Mouse (Mus musculus) forebrain, embryonic 16.5 days (tissue): ENCODE data around the gene Slc44a5. TPM values are rescaled to one million over a fixed set of nuclear protein-coding genes. Genes with fewer than 3 reads are reported as not detected.

Source experiments
- ATAC-seq: fragments of 200-750 bp; cut with Nextera tagmentation; 2 replicates; pipeline ENCODE4 v1.8.0; 2017; ENCODE audit warnings: mild to moderate bottlenecking, moderate library complexity
- H3K27ac ChIP-seq: fragments of 300-500 bp; sonication (generic); 2 replicates; pipeline ENCODE4 v1.5.1; 2014; ENCODE audit warnings: low read length, control low read depth
- H3K27me3 ChIP-seq: fragments of 300-500 bp; sonication (generic); replicated peaks from 2 replicates; pipeline ENCODE4 v1.6.1; 2014; ENCODE audit warnings: low read length; ENCODE audit not compliant: control insufficient read depth, insufficient read depth
- H3K36me3 ChIP-seq: fragments of 300-500 bp; sonication (generic); 2 replicates; pipeline ENCODE4 v1.6.1; 2014; ENCODE audit not compliant: control insufficient read depth, insufficient read depth
- H3K4me1 ChIP-seq: fragments of 300-500 bp; sonication (generic); replicated peaks from 2 replicates; pipeline ENCODE4 v1.6.1; 2014; ENCODE audit warnings: low read length; ENCODE audit not compliant: control insufficient read depth, insufficient read depth
- H3K4me2 ChIP-seq: fragments of 300-500 bp; sonication (generic); 2 replicates; pipeline ENCODE4 v1.6.1; 2014; ENCODE audit warnings: mild to moderate bottlenecking, low read length, control low read depth
- H3K4me3 ChIP-seq: fragments of 300-500 bp; sonication (generic); replicated peaks from 2 replicates; pipeline ENCODE4 v1.5.1; 2014; ENCODE audit warnings: mild to moderate bottlenecking, low read length, control low read depth
- H3K9ac ChIP-seq: fragments of 300-500 bp; sonication (generic); replicated peaks from 2 replicates; pipeline ENCODE4 v1.6.1; 2014; ENCODE audit warnings: low read depth, low read length, control low read depth
- H3K9me3 ChIP-seq: fragments of 300-500 bp; sonication (generic); 2 replicates; pipeline ENCODE4 v1.6.1; 2016; ENCODE audit warnings: low read length; ENCODE audit not compliant: control insufficient read depth
- WGBS: fragments of 180-500 bp; shearing (Covaris S2); extraction: QIAGEN DNeasy Blood & Tissue Kit; methylation state at CpG from one replicate; pipeline ENCODE4 v1.1.7; 2014; 5-methylcytosine and 5-hydroxymethylcytosine counted together
- polyA plus RNA-seq: library from polyadenylated mRNA; unstranded; fragments of >200 nt; fragmentation: Nextera tagmentation; extraction: Ambion mirVana; gene quantifications from 2 replicates; pipeline ENCODE4 v1.2.1, GENCODE M21; 2015

Slc44a5 gene
- polyA plus RNA-seq, 1 experiment from 2014 or later, result 9.1 TPM

DNA sequence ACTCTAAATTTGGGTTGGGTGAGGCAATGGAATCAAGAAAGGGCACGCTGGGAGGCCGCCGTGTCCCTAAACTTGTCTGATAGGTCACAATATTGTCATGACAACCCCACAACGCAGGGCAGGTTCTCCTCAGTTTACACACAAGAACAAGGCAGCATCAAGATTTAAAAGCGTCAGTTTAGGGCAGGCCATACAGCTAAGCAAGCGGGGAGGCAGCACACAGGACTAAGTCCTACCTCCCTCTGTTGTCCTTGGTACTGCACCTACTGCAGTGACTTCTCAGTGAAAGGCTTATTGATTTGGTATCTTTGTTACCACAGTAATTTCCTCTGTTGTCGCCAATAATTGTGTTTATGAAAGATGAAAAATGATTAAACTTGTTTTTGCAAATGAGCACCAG lies 109.7 kb downstream of the Slc44a5 start:
- ATAC-seq, result no peak

DNA sequence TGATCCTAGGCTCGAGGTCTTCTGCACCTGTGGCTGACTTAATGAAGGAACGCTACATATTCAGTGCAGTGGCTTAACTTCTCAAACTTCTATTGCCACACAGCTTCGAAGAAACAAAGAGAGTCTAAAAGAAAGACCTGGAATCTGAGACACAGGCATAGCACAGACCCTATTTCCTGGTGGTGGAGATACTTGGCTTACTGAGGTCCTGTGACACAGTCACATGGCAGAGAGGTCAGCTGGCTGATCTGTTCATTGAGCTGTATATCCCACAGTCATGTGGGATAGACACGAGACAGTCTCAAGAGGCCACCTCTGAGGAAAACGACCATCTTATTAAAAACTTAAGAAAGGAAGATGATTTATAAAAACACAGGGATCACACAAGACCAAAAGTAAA lies 116.8 kb downstream of the Slc44a5 start:
- Histone ChIP-seq H3K36me3 (no peaks in the 10 kb centered on the region), H3K27ac (no peak overlapping the region), H3K9me3 (no peaks in the 10 kb centered on the region), H3K4me2 (no peak overlapping the region), H3K4me1 (peaks cover 6% of the 10 kb centered on the region; the same call in 1 of the 2 replicates), H3K9ac (no peak overlapping the region), H3K4me3 (no peak overlapping the region), H3K27me3 (no peaks in the 10 kb centered on the region)
- 80% methylated on average over 5 of the region's 5 CpGs for WGBS
- no peak for ATAC-seq

More for the DNA sequence above, 109.7 kb downstream of the Slc44a5 start:
- Histone ChIP-seq H3K36me3 (no peaks in the 10 kb centered on the region), H3K27ac (no peak overlapping the region), H3K4me2 (no peak overlapping the region), H3K4me3 (no peak overlapping the region), H3K9me3 (no peaks in the 10 kb centered on the region), H3K4me1 (peaks cover 12% of the 10 kb centered on the region), H3K9ac (no peak overlapping the region), H3K27me3 (no peaks in the 10 kb centered on the region)
- WGBS, result 55% methylated on average over 7 of the region's 7 CpGs

DNA sequence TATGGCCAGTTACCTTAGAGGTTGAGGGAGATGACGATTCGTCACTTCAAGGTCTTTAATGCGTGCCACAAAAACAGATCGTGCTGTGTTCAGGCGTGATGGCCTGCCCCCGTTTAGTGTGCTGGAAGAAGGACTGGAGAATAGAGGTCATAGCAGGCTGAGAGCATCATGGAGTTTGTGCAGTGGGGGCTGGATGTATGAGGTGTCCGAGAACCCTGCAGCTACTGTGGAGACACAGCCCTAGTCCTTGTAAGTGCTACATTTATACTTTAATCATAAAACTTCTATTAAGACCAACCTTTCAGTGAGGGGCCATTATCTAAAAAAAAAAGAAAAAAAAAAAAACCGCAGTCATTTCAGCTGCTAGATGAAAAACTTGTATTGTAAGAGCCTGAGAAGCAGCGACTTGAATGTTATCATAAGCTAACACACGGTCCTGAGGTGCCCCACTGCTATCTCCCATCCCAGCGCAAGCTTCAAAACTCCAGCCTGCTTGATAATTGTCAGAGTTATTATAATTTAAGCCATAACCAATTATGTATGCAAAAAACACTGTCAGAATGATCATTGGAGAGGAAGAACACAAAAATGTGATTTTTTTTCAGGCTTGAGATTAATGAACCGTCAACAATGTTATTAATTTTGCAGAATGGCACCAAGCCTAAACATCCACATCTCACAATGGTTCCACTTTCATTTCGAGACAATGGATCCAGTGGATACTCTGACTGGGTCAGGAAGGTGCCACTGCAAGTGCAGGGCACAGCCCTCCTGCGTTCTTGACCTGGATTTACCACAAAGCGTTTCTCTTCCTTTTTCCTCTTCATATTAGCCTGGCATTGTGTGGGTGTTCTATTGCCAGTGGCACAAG lies 118.5 kb downstream of the Slc44a5 start:
- Histone ChIP-seq H3K27ac (no peak overlapping the region), H3K4me3 (no peak overlapping the region), H3K9ac (no peak overlapping the region), H3K4me1 (peaks cover 6% of the 10 kb centered on the region; the same call in 1 of the 2 replicates), H3K27me3 (no peaks in the 10 kb centered on the region), H3K9me3 (no peaks in the 10 kb centered on the region), H3K4me2 (no peak overlapping the region), H3K36me3 (no peaks in the 10 kb centered on the region)
- 75% methylated on average over 15 of the region's 15 CpGs for WGBS
- no peak for ATAC-seq

DNA sequence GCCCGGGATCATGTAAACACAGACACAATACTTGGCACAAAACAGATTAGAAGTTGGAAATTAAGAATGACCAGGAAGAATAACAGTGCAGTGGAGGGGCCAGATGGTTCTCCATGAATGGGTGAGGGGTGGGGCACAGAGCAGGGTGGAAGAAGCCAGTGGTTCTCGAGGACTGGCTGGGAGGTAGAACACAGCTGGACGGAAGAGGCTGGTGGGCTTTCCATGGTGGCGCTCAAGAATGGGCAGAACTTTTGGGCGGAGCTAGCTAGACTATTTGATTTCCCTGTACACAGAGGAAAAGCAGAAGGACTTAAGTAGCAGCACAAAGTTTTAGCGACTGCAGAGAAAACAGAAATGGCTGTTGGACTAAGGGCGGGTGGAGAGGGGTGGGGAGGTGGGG lies 119.2 kb downstream of the Slc44a5 start:
- Histone ChIP-seq H3K4me2 (no peak overlapping the region), H3K9ac (no peak overlapping the region), H3K27me3 (no peaks in the 10 kb centered on the region), H3K4me1 (peaks cover 6% of the 10 kb centered on the region; the same call in 1 of the 2 replicates), H3K9me3 (no peaks in the 10 kb centered on the region), H3K27ac (no peak overlapping the region), H3K4me3 (no peak overlapping the region), H3K36me3 (no peaks in the 10 kb centered on the region)
- 42% methylated on average over 7 of the region's 7 CpGs for WGBS
- no peak for ATAC-seq

DNA sequence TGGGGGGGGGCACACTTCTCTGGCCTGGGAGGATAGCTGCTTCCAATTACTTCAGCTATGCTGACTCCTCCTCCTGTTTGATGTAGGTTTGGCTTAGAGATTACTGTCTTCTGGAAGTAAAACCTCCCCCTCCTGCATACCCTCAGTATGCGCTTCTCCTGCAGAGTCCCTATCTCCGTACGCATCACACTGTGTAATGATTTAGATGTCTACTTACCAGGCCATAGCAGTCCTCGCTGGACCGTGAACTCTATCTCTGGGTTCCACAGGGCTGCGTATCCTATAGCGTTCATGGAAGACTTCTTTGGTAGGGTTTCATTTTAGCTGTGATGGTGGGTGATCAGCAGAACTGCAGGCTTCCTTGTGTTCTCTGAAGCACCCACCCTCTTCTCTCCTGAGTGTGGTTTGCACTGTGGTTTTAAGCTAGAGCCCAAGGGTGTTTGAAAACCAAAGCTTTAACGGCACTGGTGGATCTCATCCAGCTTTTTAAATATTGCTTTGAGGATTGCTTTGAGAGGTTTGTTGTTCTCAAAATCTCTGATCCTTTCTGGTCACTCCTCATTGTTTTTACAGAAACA lies 120.6 kb downstream of the Slc44a5 start:
- no peak overlapping the region for H3K27ac ChIP-seq
- H3K4me2 ChIP-seq, result no peak overlapping the region
- 72% methylated on average over 8 of the region's 8 CpGs for WGBS
- H3K4me1 ChIP-seq, result peaks cover 6% of the 10 kb centered on the region; the same call in 1 of the 2 replicates
- no peak overlapping the region for H3K4me3 ChIP-seq
- H3K9ac ChIP-seq, result no peak overlapping the region
- no peaks in the 10 kb centered on the region for H3K27me3 ChIP-seq
- H3K36me3 ChIP-seq, result no peaks in the 10 kb centered on the region
- H3K9me3 ChIP-seq, result no peaks in the 10 kb centered on the region
- no peak for ATAC-seq

DNA sequence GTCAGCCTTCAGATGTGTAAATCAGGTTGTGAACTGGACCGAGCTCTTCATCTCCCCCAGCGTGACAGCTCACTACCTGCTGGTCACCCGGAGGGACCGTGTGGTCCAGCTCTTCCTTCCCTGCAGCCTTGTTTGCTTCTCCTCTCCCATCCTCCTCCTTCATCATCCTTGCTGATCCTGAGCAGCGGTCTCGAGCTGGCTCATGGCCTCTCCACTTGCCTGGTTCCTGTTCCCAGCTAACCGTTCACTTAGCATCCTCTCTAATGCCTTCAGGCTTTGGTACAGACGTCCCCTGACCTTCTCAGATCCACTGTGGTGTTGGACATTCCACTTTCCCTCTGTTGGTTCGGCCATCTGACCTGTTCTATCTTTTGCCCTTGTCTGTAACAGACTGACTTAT lies 128.4 kb downstream of the Slc44a5 start:
- WGBS, result 86% methylated on average over 9 of the region's 9 CpGs

DNA sequence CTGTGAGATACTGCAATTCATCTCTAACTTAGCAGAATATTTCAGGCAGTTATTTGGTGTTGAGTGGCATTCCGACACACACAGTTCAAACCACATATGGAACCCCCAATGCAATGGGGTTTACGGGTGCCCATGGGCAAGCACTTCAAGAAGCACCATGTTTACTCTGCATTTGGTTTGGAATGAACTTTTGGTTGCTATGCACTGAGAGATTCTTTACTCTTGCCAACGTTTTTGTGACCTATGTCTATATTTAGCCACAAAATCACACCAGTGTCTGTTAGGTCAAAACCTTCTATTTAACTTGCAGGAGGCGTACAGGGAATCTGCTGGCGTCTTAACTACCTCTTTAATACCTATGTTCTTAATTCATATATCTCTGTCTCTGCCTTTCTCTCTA lies 137.3 kb downstream of the Slc44a5 start:
- 0 out of 2 replicates have a peak, but pooled peaks cover 4% of the 10 kb centered on the region for H3K9me3 ChIP-seq
- H3K36me3 ChIP-seq, result no peaks in the 10 kb centered on the region
- H3K4me1 ChIP-seq, result peaks cover 2% of the 10 kb centered on the region; the same call in 1 of the 2 replicates
- WGBS, result 83% methylated on average over 5 of the region's 5 CpGs
- no peak overlapping the region for H3K4me2 ChIP-seq
- ATAC-seq, result no peak
- no peak overlapping the region for H3K9ac ChIP-seq
- H3K27me3 ChIP-seq, result no peaks in the 10 kb centered on the region
- no peak overlapping the region for H3K27ac ChIP-seq
- H3K4me3 ChIP-seq, result no peak overlapping the region

More for the DNA sequence above, 128.4 kb downstream of the Slc44a5 start:
- H3K9me3 ChIP-seq, result no peaks in the 10 kb centered on the region
- H3K27me3 ChIP-seq, result no peaks in the 10 kb centered on the region
- ATAC-seq, result no peak
- H3K36me3 ChIP-seq, result no peaks in the 10 kb centered on the region
- no peak overlapping the region for H3K4me3 ChIP-seq
- no peak overlapping the region for H3K27ac ChIP-seq
- H3K4me1 ChIP-seq, result no peaks in the 10 kb centered on the region
- H3K9ac ChIP-seq, result no peak overlapping the region
- H3K4me2 ChIP-seq, result no peak overlapping the region

DNA sequence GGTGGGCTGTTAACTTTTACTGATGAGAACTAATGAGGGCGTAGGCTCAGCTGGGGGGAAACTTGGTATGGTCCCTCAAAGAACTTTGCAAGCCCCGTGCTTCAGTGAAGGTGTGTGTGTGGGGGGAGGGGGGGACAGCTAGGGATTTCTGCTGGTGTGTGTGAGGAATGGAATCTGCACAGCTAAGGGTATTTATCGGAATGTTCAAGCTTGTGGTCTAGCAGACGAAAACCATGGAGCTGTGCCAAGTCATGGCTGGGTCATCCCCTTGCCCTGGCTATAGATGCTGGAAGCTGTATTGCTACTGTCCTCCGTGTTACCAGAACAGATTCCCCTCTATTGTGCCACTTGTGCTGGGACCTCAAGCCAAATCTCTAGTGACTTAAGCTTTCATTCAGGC lies 138.0 kb downstream of the Slc44a5 start:
- WGBS, result 56% methylated on average over 5 of the region's 5 CpGs
- ATAC-seq, result no peak
- no peak overlapping the region for H3K27ac ChIP-seq
- H3K36me3 ChIP-seq, result no peaks in the 10 kb centered on the region
- no peak overlapping the region for H3K9ac ChIP-seq
- H3K4me2 ChIP-seq, result no peak overlapping the region
- 0 out of 2 replicates have a peak, but pooled peaks cover 4% of the 10 kb centered on the region for H3K9me3 ChIP-seq
- peaks cover 2% of the 10 kb centered on the region; the same call in 1 of the 2 replicates for H3K4me1 ChIP-seq
- H3K4me3 ChIP-seq, result no peak overlapping the region
- no peaks in the 10 kb centered on the region for H3K27me3 ChIP-seq

DNA sequence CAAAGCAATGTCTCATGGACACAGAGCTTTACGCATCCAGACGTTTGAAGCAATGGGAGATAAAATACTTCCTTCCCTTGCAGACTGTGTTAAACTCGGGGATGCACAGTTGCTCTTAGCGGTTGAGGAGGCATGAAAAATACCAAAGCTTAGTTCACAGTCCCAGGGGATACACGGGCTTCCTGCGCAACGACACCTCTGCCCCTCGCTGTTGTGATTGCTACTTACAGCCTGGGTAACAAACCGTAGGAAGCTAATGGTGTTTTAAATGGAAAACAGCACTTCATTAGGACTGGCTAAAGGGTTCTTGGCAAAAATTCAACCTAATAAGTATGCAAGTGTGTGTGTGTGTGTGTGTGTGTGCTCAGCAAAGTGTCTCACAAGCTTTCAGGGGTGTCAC lies 141.8 kb downstream of the Slc44a5 start:
- Histone ChIP-seq H3K4me1 (peaks cover 14% of the 10 kb centered on the region), H3K9me3 (no peaks in the 10 kb centered on the region), H3K4me3 (no peak overlapping the region), H3K9ac (no peak overlapping the region), H3K27ac (no peak overlapping the region), H3K4me2 (no peak overlapping the region), H3K36me3 (no peaks in the 10 kb centered on the region), H3K27me3 (no peaks in the 10 kb centered on the region)
- ATAC-seq, result peak; percentile 36
- 41% methylated on average over 9 of the region's 9 CpGs for WGBS
